Mouse (Mus musculus) adrenal gland, postnatal 14 days (tissue): Measurements from ENCODE around the gene Psmc6. TPM values are rescaled to one million over a fixed set of nuclear protein-coding genes. Genes with fewer than 3 reads are reported as not detected.

Experiments used
- DNase-seq: peaks from one replicate; pipeline ENCODE4 v3.0.0; 2021; ENCODE audit warnings: mixed read lengths
- long read RNA-seq, 2 experiments: library from polyadenylated mRNA; stranded (forward); transcript quantifications; one replicate each; pipeline ENCODE4 v2.0.0; 2021
- total RNA-seq: library from RNA; stranded (reverse); gene quantifications from 2 replicates; pipeline ENCODE4 v1.2.3, GENCODE M21; 2021

Gene Psmc6
- total RNA-seq: 114 and 121 TPM in 2 replicates
- long read RNA-seq, experiment 1, transcript Psmc6-201 (14 exons, 2,234 nt): major isoform, 149 of 163 reads
- long read RNA-seq, experiment 1, partial matches to known transcripts: 5 of 163 reads
- long read RNA-seq, experiment 1, other reads (novel, unspliced or antisense): 9 of 163 reads
- long read RNA-seq, experiment 2, transcript Psmc6-201 (14 exons, 2,234 nt): major isoform, 100 of 107 reads
- long read RNA-seq, experiment 2, partial matches to known transcripts: 5 of 107 reads
- long read RNA-seq, experiment 2, other reads (novel, unspliced or antisense): 2 of 107 reads

DNA sequence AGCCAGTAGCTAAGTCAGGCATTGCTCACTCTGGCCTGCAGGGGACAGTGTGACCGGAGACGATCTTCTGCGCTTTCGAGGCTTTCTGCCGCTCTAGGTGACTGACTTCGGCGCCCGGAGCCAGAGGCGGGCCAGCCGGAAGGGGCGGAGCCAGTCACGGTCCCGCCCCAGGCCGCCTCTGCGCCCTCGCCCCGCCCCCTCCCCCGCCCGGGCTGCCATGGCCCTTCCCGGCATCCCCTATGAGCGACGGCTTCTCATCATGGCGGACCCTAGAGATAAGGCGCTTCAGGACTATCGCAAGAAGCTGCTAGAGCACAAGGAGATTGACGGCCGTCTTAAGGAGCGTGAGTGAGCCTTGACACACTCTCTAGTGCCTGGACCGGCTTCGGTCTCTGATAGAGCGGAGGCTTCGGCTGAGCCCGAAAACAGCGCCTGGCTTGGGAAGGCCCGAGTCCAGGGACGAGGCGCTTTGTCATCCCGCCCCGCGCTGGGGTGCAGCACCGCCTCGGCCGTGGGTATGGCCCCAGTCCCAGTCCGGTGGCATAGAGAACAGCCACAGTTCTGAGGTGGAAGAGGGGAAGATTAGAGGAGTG lies at the start of gene Psmc6:
Psmc6 (plus strand) TSS at position 200 of the 593 bp plus-strand sequence.
- peak; percentile 94 for DNase-seq

DNA sequence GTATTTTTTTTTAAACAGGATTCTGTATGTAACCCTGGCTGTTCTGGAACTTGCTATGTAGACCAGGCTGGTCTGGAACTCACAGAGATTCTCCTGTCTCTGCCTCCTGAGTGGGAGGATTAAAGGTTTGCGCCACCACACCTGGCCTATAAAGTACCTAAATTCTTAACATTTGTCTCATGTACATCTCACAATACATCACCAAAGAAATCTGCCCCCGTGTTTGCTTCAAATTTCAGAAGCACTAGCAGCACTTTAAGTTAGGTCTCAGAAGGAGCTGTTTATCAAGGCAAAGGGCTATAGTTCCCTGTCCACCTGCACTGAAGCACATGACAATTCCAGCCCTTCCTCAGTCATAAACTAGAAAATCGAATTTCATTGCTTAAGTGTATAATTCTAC lies 47.5 kb upstream of the Psmc6 start:
- no peak for DNase-seq

DNA sequence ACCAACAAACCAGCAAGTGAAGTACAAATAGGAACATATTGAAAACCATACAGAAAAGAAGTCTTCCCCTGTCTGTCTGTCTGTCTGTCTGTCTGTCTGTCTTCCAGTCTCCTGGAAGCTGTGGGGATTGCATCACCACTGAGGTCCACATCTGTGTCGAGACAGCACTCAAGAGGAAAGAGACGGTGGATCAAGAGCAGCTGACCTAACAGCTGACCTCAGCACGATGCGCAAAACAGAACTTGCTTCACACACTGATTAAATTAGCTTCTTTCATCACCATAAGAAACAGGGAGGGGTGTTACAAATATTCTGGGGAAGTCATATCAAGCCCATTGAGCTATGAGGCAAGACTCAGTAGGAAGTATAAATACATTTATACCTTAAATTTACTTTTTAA lies 38.0 kb upstream of the Psmc6 start:
- no peak for DNase-seq

DNA sequence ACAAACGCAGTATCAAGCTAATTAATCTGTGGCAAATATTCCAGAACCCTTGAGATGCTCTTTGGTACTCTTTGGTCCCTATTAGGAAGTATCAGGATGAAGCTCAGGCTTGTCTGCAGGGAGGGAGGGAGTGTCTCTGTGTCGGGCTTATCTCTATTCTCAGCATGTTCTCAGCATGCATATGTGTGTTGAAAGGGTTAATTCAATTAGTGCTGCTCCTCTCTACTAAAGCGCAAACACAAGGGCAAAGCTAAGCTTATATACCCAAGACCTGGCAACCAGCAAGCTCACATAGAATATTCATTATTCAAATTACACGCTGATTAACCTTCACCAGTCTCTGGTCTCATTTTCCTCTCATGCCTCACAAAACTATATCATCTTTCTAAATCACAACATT lies 25.6 kb upstream of the Psmc6 start:
- no peak for DNase-seq

DNA sequence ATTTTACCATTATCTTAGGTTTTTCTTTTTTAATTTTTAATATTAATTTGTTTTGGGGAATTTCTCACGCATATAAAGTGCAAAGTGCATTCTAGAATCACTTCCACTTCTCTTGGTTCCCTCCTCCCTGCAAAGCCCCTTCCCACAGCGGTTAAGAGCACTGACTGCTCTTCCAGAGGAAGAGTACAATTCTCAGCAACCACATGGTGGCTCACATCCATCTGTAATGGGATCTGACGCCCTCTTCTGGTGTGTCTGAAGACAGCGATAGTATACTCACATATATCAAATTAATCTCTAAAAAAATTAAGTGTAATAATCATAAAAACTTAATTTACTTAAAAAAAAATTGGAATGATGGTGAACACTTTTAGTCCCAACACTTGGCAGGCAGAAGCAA lies 25.2 kb upstream of the Psmc6 start:
- no peak for DNase-seq

GRCm38 (mm10) chr14:45305852-45306251 lies 23.7 kb upstream of the Psmc6 start:
- no peak for DNase-seq

DNA sequence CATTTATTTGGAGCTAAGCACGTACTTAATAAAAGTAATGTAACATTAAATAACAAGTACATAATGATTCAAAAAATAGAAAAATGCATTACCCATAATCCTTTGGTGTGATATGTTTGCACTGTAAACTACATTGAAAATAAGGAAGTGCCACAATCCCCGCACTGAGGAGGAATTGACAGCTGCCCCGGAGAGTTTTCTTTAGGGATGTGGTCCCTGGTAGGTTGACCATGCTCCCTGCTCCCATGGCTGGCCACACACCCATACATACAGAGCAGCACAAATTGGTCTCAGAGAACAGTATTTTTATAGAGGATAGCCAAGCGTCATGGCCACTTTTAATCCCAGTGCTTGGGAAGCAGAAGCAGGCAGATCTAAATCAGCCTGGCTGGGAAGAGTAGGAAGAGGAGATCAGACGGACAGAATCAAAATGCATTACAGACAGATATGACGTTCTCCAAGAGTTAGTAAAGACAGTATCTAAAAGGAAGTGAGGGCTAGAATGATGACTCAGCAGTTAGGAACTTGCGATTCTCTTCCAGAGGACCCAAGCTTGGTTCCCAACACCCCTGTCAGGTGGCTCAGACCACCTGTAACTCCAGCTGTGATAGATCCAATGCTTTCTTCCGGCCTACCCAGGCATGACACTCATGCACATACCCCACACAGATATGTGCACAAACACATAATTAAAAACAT lies 21.8 kb upstream of the Psmc6 start:
- no peak for DNase-seq

DNA sequence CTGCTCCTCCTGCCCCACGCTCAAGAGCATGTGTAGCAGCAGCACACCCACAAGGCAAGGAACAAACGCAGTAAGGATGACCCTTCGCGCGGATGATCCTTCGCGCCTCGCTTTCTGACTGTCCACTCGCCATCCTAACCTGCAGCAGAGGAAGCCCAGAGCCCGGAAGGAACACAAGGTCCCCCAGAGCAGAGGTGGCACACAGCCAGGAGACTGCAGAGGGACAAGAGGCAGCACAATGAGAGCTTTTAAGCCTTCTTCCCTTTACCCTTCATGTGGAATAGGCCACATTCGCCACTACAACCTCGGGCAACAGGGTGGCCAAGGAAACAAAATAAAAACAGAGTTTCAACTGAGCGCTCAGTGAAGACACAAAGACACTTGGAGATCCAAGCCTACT lies 19.9 kb upstream of the Psmc6 start:
- peak; percentile 66 for DNase-seq

GRCm38 (mm10) chr14:45310101-45310500 lies 19.5 kb upstream of the Psmc6 start:
- DNase-seq: no peak

DNA sequence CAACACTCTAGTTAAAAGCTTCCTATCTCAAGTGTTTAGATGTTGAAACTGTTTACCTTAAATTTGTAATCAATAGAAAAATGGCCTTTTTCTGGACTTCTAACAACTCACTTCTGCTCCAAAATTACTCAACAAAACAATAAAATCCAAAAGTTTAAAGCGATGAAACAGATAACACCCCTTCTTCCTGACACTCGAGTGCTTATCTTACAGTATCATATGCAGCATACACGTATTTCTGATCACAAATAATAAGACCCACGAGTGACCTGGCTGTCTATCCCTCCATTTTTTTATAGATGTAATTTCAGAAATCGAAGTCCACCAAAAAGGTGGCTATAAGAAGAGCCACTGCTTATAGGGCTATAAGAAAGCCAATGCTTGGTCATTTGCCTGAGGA lies 12.7 kb upstream of the Psmc6 start:
- no peak for DNase-seq

DNA sequence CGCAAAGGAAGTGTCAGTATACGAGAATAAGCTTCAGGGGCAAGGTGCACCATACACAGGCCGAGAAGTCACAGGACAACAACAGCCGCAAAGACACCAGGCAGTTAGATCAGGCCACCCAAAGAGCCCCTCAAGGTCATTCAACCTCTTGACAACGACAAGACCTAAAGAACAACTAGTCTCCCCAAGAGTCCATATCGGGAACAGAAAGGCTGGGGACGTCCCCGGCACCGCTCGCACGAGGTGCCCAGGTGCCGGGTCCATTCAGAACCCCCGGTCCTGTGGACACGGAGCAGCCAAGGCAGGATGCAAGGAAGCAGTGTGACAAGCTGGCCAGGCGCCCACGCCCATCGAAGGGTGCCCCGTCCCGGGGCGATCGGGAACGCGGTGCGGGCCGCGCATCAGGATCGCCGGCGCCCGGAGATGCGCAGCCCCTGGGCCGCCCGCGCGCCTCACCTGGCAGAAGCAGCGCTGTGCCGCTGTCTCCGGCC lies 11.6 kb upstream of the Psmc6 start:
- DNase-seq: peak; percentile 75

- DNase-seq: peak; percentile 89
Observed at GRCm38 (mm10) chr14:45318426-45319236, 11.0 kb upstream of the Psmc6 start, which contains the start of gene Ero1l. Ero1l (minus strand) TSS chr14:45318771.

GRCm38 (mm10) chr14:45319237-45319610 lies 10.4 kb upstream of the Psmc6 start:
- no peak for DNase-seq

- DNase-seq: no peak
Observed at GRCm38 (mm10) chr14:45320111-45320510, 9.5 kb upstream of the Psmc6 start.

DNA sequence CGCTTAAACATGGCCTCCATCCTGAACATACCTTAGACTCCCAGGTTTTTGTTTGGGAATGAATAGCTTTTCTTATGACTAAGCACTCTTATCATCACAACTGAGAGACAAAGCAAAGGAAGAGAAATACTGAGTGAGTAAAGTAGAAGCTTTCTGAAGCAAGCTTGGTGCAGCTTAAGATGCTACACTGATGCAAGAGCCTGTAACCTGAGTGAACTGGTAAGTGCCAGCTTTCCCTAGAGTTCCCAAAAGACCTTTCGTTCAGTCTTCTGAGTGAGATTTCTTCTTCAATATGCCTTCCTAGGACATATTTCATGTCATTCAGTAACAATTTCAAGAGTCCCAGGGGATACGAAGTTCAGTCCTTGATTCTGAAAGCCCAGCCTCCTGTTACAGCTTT lies 8.5 kb upstream of the Psmc6 start:
- DNase-seq: no peak

DNA sequence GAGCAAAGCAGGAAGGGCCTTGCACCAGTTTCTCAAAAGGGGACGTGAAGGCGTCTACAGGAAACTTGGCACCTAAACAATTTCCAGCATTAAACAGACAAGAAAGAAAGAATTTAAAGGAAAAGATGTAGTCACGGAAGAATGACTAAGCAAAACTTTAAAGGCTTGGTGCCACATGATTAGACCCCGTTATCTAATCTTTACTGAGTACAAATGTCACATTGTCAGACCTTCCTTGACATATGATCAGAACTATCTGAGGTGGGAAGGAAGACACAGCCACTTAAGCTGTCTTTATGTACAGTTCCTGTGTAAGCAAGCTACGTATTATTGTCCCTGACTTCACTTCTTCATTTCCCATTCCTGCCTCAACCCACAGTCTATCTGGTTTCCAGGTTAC lies 8.0 kb upstream of the Psmc6 start:
- no peak for DNase-seq

GRCm38 (mm10) chr14:45322450-45322849 lies 7.1 kb upstream of the Psmc6 start:
- no peak for DNase-seq

- DNase-seq: no peak
Observed at GRCm38 (mm10) chr14:45323320-45323719, 6.3 kb upstream of the Psmc6 start.

GRCm38 (mm10) chr14:45325471-45325870 lies 4.1 kb upstream of the Psmc6 start:
- peak; percentile 69 for DNase-seq

DNA sequence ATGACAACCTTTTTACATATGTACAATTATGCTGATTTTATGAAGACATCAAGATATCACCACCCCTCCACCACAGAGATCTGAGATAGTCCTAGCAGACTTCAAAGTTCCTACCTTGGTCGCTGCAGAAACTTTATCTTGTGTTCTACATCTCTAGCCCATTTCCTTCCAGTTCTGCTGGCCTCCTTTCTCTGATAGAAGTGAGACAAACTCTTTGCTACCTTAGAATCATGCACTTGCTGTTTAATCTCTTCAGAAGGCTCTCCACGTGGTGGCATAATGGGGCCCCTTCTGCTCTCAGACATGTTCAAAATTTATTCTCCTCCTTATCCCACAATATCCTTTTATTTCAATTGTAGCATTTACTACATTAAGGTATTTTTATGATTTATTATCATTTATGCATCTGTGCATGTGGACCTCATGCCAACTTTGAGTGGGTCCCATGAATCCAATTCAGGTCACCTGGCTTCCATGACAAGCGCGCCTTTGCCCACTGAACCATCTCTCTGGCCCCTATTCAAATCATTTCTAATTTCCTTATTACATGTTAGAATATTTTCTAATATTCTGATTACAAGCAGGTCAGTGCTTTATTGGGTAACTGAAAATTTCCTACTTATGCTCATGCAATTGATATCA lies 1.4 kb upstream of the Psmc6 start:
- no peak for DNase-seq

DNA sequence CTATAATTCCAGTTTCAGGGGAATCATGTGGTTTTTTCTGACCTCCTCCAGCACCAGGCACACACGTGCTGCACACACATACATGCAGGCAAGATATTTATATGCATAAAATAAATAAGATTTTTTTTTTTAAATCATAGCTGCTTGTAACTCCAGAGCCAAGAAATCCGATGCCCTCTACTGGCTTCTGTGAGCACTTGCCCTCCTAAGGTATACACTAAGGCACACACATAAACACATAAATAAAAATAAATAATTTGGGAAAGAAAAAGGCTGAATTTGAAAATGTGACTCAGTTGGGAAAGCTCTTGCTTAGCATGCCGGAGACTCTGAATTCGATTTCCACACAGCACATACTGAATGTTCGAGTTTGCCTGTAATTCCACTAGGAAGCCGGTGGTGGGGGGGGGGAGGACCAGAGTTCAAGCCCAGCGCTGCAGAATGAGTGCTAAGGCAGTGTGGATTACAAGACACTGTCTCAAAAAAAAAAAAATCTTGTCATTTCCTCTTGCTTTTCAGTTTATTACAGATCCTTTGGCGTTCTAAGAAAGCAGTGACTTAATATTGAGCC lies 485 bp upstream of the Psmc6 start:
- DNase-seq: peak; percentile 17
